Mouse (Mus musculus) stomach, postnatal 0 days (tissue): ENCODE measurements around the gene Mgat4b. TPM values are rescaled to one million over a fixed set of nuclear protein-coding genes. Genes with fewer than 3 reads are reported as not detected.

Experiments
- ATAC-seq: fragments of 200-750 bp; cut with Nextera tagmentation; 2 replicates; pipeline ENCODE4 v1.8.0; 2017; ENCODE audit not compliant: low FRiP score, low TSS enrichment
- DNase-seq: peaks from one replicate; pipeline ENCODE4 v3.0.0-alpha.2; 2016; ENCODE audit warnings: low spot score
- H3K27ac ChIP-seq: fragments of 300-500 bp; sonication (generic); replicated peaks from 2 replicates; pipeline ENCODE4 v1.5.1; 2014; ENCODE audit warnings: mild to moderate bottlenecking, control low read depth
- H3K27me3 ChIP-seq: fragments of 300-500 bp; sonication (generic); 2 replicates; pipeline ENCODE4 v1.6.1; 2014; ENCODE audit warnings: low read length; ENCODE audit not compliant: control insufficient read depth, insufficient read depth
- H3K36me3 ChIP-seq: fragments of 300-500 bp; sonication (generic); 2 replicates; pipeline ENCODE4 v1.6.1; 2014; ENCODE audit warnings: low read length, mixed read lengths; ENCODE audit not compliant: control insufficient read depth, insufficient read depth
- H3K4me1 ChIP-seq: fragments of 300-500 bp; sonication (generic); replicated peaks from 2 replicates; pipeline ENCODE4 v1.6.1; 2014; ENCODE audit warnings: antibody characterized with exemption; ENCODE audit not compliant: control insufficient read depth, insufficient read depth
- H3K4me2 ChIP-seq: fragments of 300-500 bp; sonication (generic); replicated peaks from 2 replicates; pipeline ENCODE4 v1.6.1; 2014; ENCODE audit warnings: low read depth, mild to moderate bottlenecking, control low read depth, moderate library complexity
- H3K4me3 ChIP-seq: fragments of 300-500 bp; sonication (generic); 2 replicates; pipeline ENCODE4 v1.5.1; 2014; ENCODE audit warnings: low read depth, low read length, control low read depth
- H3K9ac ChIP-seq: fragments of 300-500 bp; sonication (generic); 2 replicates; pipeline ENCODE4 v1.6.1; 2014; ENCODE audit warnings: mild to moderate bottlenecking, low read length, control low read depth, mixed read lengths
- H3K9me3 ChIP-seq: fragments of 300-500 bp; sonication (generic); 2 replicates; pipeline ENCODE4 v1.6.1; 2016; ENCODE audit warnings: low read length; ENCODE audit not compliant: control insufficient read depth
- CTCF ChIP-seq: IDR thresholded peaks from 2 replicates; pipeline ENCODE4 v1.5.1; 2016; ENCODE audit warnings: antibody characterized with exemption, low read depth, mild to moderate bottlenecking, moderate library complexity
- EP300 ChIP-seq: optimal IDR thresholded peaks from 2 replicates; pipeline ENCODE3; 2016; ENCODE audit warnings: antibody characterized with exemption
- WGBS: fragments of 180-500 bp; shearing (Covaris S2); extraction: QIAGEN DNeasy Blood & Tissue Kit; methylation state at CpG from one replicate; pipeline ENCODE4 v1.1.7; 2014; 5-methylcytosine and 5-hydroxymethylcytosine counted together
- polyA plus RNA-seq: library from polyadenylated mRNA; unstranded; fragments of >200 nt; fragmentation: Nextera tagmentation; extraction: Ambion mirVana; gene quantifications from 2 replicates; pipeline ENCODE4 v1.2.1, GENCODE M21; 2015

Gene Mgat4b
- polyA plus RNA-seq, 1 experiment from 2014 or later, result 30.8 TPM

- ATAC-seq, result peak; percentile 99
- TF ChIP-seq EP300 (no peak), CTCF (no peak)
- WGBS, result under 1% methylated on average over 27 of the region's 27 CpGs
Measured at GRCm38 (mm10) chr11:50174730-50175187, 35.9 kb upstream of the Mgat4b start.

GRCm38 (mm10) chr11:50176351-50176750 lies 34.3 kb upstream of the Mgat4b start:
- H3K27ac ChIP-seq, result no peak overlapping the region
- no peak for TF ChIP-seq CTCF
- TF ChIP-seq EP300, result no peak
- WGBS, result 42% methylated on average over 3 of the region's 3 CpGs

More at GRCm38 (mm10) chr11:50174730-50175187, 35.9 kb upstream of the Mgat4b start:
- H3K27me3 ChIP-seq, result no peaks in the 10 kb centered on the region
- H3K9me3 ChIP-seq, result no peaks in the 10 kb centered on the region
- DNase-seq, result peak; percentile 100
- no peaks in the 10 kb centered on the region for H3K4me1 ChIP-seq
- peak overlapping the region; percentile 56; the same call in 1 of the 2 replicates for H3K27ac ChIP-seq
- peak overlapping the region; percentile 64 for H3K4me3 ChIP-seq
- H3K9ac ChIP-seq, result peak overlapping the region; percentile 83
- peak overlapping the region; percentile 84 for H3K4me2 ChIP-seq
- peaks cover 9% of the 10 kb centered on the region for H3K36me3 ChIP-seq

GRCm38 (mm10) chr11:50177111-50177510 lies 33.6 kb upstream of the Mgat4b start:
- H3K9ac ChIP-seq, result no peak overlapping the region
- 71% methylated on average over 6 of the region's 6 CpGs for WGBS
- no peaks in the 10 kb centered on the region for H3K4me1 ChIP-seq
- no peaks in the 10 kb centered on the region for H3K36me3 ChIP-seq
- H3K27ac ChIP-seq, result no peak overlapping the region
- no peak overlapping the region for H3K4me3 ChIP-seq
- no peak for DNase-seq
- no peak for ATAC-seq
- H3K27me3 ChIP-seq, result no peaks in the 10 kb centered on the region
- no peaks in the 10 kb centered on the region for H3K9me3 ChIP-seq
- H3K4me2 ChIP-seq, result no peak overlapping the region
- TF ChIP-seq CTCF (no peak), EP300 (no peak)

More at GRCm38 (mm10) chr11:50176351-50176750, 34.3 kb upstream of the Mgat4b start:
- Histone ChIP-seq H3K4me3 (no peak overlapping the region), H3K9ac (no peak overlapping the region), H3K9me3 (no peaks in the 10 kb centered on the region), H3K36me3 (peaks cover 2% of the 10 kb centered on the region; the same call in 1 of the 2 replicates), H3K4me2 (no peak overlapping the region), H3K4me1 (no peaks in the 10 kb centered on the region), H3K27me3 (no peaks in the 10 kb centered on the region)
- DNase-seq (no peak), ATAC-seq (no peak)

- Histone ChIP-seq H3K27ac (no peak overlapping the region), H3K36me3 (no peaks in the 10 kb centered on the region), H3K4me1 (no peaks in the 10 kb centered on the region), H3K4me2 (no peak overlapping the region), H3K4me3 (no peak overlapping the region), H3K9ac (no peak overlapping the region), H3K9me3 (no peaks in the 10 kb centered on the region), H3K27me3 (no peaks in the 10 kb centered on the region)
- no peak for TF ChIP-seq CTCF
- no peak for TF ChIP-seq EP300
- ATAC-seq, result no peak
- 71% methylated on average over 5 of the region's 5 CpGs for WGBS
- no peak for DNase-seq
Measured at GRCm38 (mm10) chr11:50178532-50179488, 31.9 kb upstream of the Mgat4b start.

GRCm38 (mm10) chr11:50180478-50181231 lies 30.0 kb upstream of the Mgat4b start:
- no peaks in the 10 kb centered on the region for H3K36me3 ChIP-seq
- no peak overlapping the region for H3K4me3 ChIP-seq
- 69% methylated on average over 6 of the region's 6 CpGs for WGBS
- no peak for DNase-seq
- no peaks in the 10 kb centered on the region for H3K4me1 ChIP-seq
- H3K9ac ChIP-seq, result no peak overlapping the region
- H3K9me3 ChIP-seq, result no peaks in the 10 kb centered on the region
- TF ChIP-seq CTCF (no peak), EP300 (no peak)
- H3K27ac ChIP-seq, result no peak overlapping the region
- H3K27me3 ChIP-seq, result no peaks in the 10 kb centered on the region
- no peak overlapping the region for H3K4me2 ChIP-seq
- no peak for ATAC-seq
